Mouse (Mus musculus): Measurements from ENCODE around the gene Prkar1b. TPM values are rescaled to one million over a fixed set of nuclear protein-coding genes. Genes with fewer than 3 reads are reported as not detected.

Prkar1b gene
- polyA plus RNA-seq, 1 experiment from 2014 or later: 25.8 TPM

- Histone ChIP-seq H3K4me2 (ENCODE audit: low read depth, low read length) (no peak overlapping the region), H3K27ac (ENCODE audit: low read length) (no peak overlapping the region), H3K9ac (ENCODE audit: low read length) (no peak overlapping the region), H3K4me3 (replicated peaks; ENCODE audit: low read length) (no peak overlapping the region), H3K9me3 (replicated peaks; ENCODE audit: control insufficient read depth, low read length) (no peaks in the 10 kb centered on the region), H3K27me3 (ENCODE audit: control insufficient read depth, insufficient read depth, low read length) (no peaks in the 10 kb centered on the region), H3K36me3 (ENCODE audit: control insufficient read depth, insufficient read depth, low read length) (peaks cover 8% of the 10 kb centered on the region; the same call in 1 of the 2 replicates), H3K4me1 (ENCODE audit: control insufficient read depth, insufficient read depth, low read length) (peaks cover 36% of the 10 kb centered on the region)
- 69% methylated on average over 7 of the region's 7 CpGs for WGBS
- no peak for ATAC-seq (ENCODE audit: insufficient read depth, low FRiP score)
Observed at GRCm38 (mm10) chr5:138990659-138991380, 159.0 kb downstream of the Prkar1b start.

GRCm38 (mm10) chr5:138989567-138989966, 160.2 kb downstream of the Prkar1b start:
- Histone ChIP-seq H3K27ac (ENCODE audit: low read length) (no peak overlapping the region), H3K27me3 (ENCODE audit: control insufficient read depth, insufficient read depth, low read length) (no peaks in the 10 kb centered on the region), H3K9me3 (replicated peaks; ENCODE audit: control insufficient read depth, low read length) (no peaks in the 10 kb centered on the region), H3K9ac (ENCODE audit: low read length) (no peak overlapping the region), H3K4me2 (ENCODE audit: low read depth, low read length) (no peak overlapping the region), H3K4me1 (ENCODE audit: control insufficient read depth, insufficient read depth, low read length) (peaks cover 36% of the 10 kb centered on the region), H3K4me3 (replicated peaks; ENCODE audit: low read length) (no peak overlapping the region), H3K36me3 (ENCODE audit: control insufficient read depth, insufficient read depth, low read length) (peaks cover 8% of the 10 kb centered on the region; the same call in 1 of the 2 replicates)
- 81% methylated on average over 6 of the region's 6 CpGs for WGBS
- no peak for ATAC-seq (ENCODE audit: insufficient read depth, low FRiP score)

- peaks cover 36% of the 10 kb centered on the region for H3K4me1 ChIP-seq (ENCODE audit: control insufficient read depth, insufficient read depth, low read length)
- no peak overlapping the region for H3K4me2 ChIP-seq (ENCODE audit: low read depth, low read length)
- H3K4me3 ChIP-seq (replicated peaks; ENCODE audit: low read length): no peak overlapping the region
- ATAC-seq (ENCODE audit: insufficient read depth, low FRiP score): peak; percentile 65; the same call in 1 of the 2 replicates
- H3K27me3 ChIP-seq (ENCODE audit: control insufficient read depth, insufficient read depth, low read length): no peaks in the 10 kb centered on the region
- H3K9ac ChIP-seq (ENCODE audit: low read length): peak overlapping the region; percentile 48
- H3K9me3 ChIP-seq (replicated peaks; ENCODE audit: control insufficient read depth, low read length): no peaks in the 10 kb centered on the region
- 32% methylated on average over 9 of the region's 9 CpGs for WGBS
- H3K27ac ChIP-seq (ENCODE audit: low read length): peak overlapping the region; percentile 79
- H3K36me3 ChIP-seq (ENCODE audit: control insufficient read depth, insufficient read depth, low read length): peaks cover 8% of the 10 kb centered on the region; the same call in 1 of the 2 replicates
Observed at GRCm38 (mm10) chr5:138988764-138989163, 161.0 kb downstream of the Prkar1b start.

GRCm38 (mm10) chr5:138987994-138988393, 161.8 kb downstream of the Prkar1b start:
- Histone ChIP-seq H3K9ac (ENCODE audit: low read length) (peak overlapping the region; percentile 48), H3K4me1 (ENCODE audit: control insufficient read depth, insufficient read depth, low read length) (peaks cover 29% of the 10 kb centered on the region), H3K4me2 (ENCODE audit: low read depth, low read length) (no peak overlapping the region), H3K4me3 (replicated peaks; ENCODE audit: low read length) (no peak overlapping the region), H3K27me3 (ENCODE audit: control insufficient read depth, insufficient read depth, low read length) (no peaks in the 10 kb centered on the region), H3K36me3 (ENCODE audit: control insufficient read depth, insufficient read depth, low read length) (peaks cover 8% of the 10 kb centered on the region; the same call in 1 of the 2 replicates), H3K9me3 (replicated peaks; ENCODE audit: control insufficient read depth, low read length) (no peaks in the 10 kb centered on the region), H3K27ac (ENCODE audit: low read length) (peak overlapping the region; percentile 79)
- 67% methylated on average over 10 of the region's 10 CpGs for WGBS
- peak; percentile 35; the same call in 1 of the 2 replicates for ATAC-seq (ENCODE audit: insufficient read depth, low FRiP score)

GRCm38 (mm10) chr5:138981921-138982320, 167.9 kb downstream of the Prkar1b start:
- Histone ChIP-seq H3K4me3 (replicated peaks; ENCODE audit: low read length) (no peak overlapping the region), H3K27me3 (ENCODE audit: control insufficient read depth, insufficient read depth, low read length) (no peaks in the 10 kb centered on the region), H3K4me1 (ENCODE audit: control insufficient read depth, insufficient read depth, low read length) (peaks cover 4% of the 10 kb centered on the region; the same call in 1 of the 2 replicates), H3K9ac (ENCODE audit: low read length) (no peak overlapping the region), H3K4me2 (ENCODE audit: low read depth, low read length) (no peak overlapping the region), H3K36me3 (ENCODE audit: control insufficient read depth, insufficient read depth, low read length) (peaks cover 2% of the 10 kb centered on the region; the same call in 1 of the 2 replicates), H3K27ac (ENCODE audit: low read length) (no peak overlapping the region), H3K9me3 (replicated peaks; ENCODE audit: control insufficient read depth, low read length) (no peaks in the 10 kb centered on the region)
- no peak for ATAC-seq (ENCODE audit: insufficient read depth, low FRiP score)
- 70% methylated on average over 9 of the region's 9 CpGs for WGBS

GRCm38 (mm10) chr5:138980608-138981007, 169.2 kb downstream of the Prkar1b start:
- Histone ChIP-seq H3K4me1 (ENCODE audit: control insufficient read depth, insufficient read depth, low read length) (peaks cover 4% of the 10 kb centered on the region; the same call in 1 of the 2 replicates), H3K9me3 (replicated peaks; ENCODE audit: control insufficient read depth, low read length) (no peaks in the 10 kb centered on the region), H3K36me3 (ENCODE audit: control insufficient read depth, insufficient read depth, low read length) (no peaks in the 10 kb centered on the region), H3K4me3 (replicated peaks; ENCODE audit: low read length) (no peak overlapping the region), H3K4me2 (ENCODE audit: low read depth, low read length) (no peak overlapping the region), H3K27ac (ENCODE audit: low read length) (no peak overlapping the region), H3K27me3 (ENCODE audit: control insufficient read depth, insufficient read depth, low read length) (no peaks in the 10 kb centered on the region), H3K9ac (ENCODE audit: low read length) (no peak overlapping the region)
- peak; percentile 39; the same call in 1 of the 2 replicates for ATAC-seq (ENCODE audit: insufficient read depth, low FRiP score)
- 71% methylated on average over 9 of the region's 9 CpGs for WGBS

GRCm38 (mm10) chr5:138979840-138980239, 170.0 kb downstream of the Prkar1b start:
- Histone ChIP-seq H3K4me1 (ENCODE audit: control insufficient read depth, insufficient read depth, low read length) (peaks cover 4% of the 10 kb centered on the region; the same call in 1 of the 2 replicates), H3K27ac (ENCODE audit: low read length) (no peak overlapping the region), H3K9ac (ENCODE audit: low read length) (0 out of 2 replicates have a peak overlapping the region, but pooled peaks have one; percentile 9), H3K4me2 (ENCODE audit: low read depth, low read length) (no peak overlapping the region), H3K27me3 (ENCODE audit: control insufficient read depth, insufficient read depth, low read length) (no peaks in the 10 kb centered on the region), H3K9me3 (replicated peaks; ENCODE audit: control insufficient read depth, low read length) (no peaks in the 10 kb centered on the region), H3K36me3 (ENCODE audit: control insufficient read depth, insufficient read depth, low read length) (no peaks in the 10 kb centered on the region), H3K4me3 (replicated peaks; ENCODE audit: low read length) (no peak overlapping the region)
- WGBS: 54% methylated on average over 8 of the region's 8 CpGs
- no peak for ATAC-seq (ENCODE audit: insufficient read depth, low FRiP score)

GRCm38 (mm10) chr5:138977759-138978158, 172.0 kb downstream of the Prkar1b start:
- WGBS: 61% methylated on average over 3 of the region's 3 CpGs

GRCm38 (mm10) chr5:138974911-138975485, 174.8 kb downstream of the Prkar1b start:
- Histone ChIP-seq H3K9ac (ENCODE audit: low read length) (no peak overlapping the region), H3K36me3 (ENCODE audit: control insufficient read depth, insufficient read depth, low read length) (no peaks in the 10 kb centered on the region), H3K27me3 (ENCODE audit: control insufficient read depth, insufficient read depth, low read length) (no peaks in the 10 kb centered on the region), H3K4me1 (ENCODE audit: control insufficient read depth, insufficient read depth, low read length) (peaks cover 9% of the 10 kb centered on the region), H3K4me3 (replicated peaks; ENCODE audit: low read length) (no peak overlapping the region), H3K27ac (ENCODE audit: low read length) (no peak overlapping the region), H3K4me2 (ENCODE audit: low read depth, low read length) (no peak overlapping the region), H3K9me3 (replicated peaks; ENCODE audit: control insufficient read depth, low read length) (no peaks in the 10 kb centered on the region)
- ATAC-seq (ENCODE audit: insufficient read depth, low FRiP score): no peak
- 90% methylated on average over 8 of the region's 8 CpGs for WGBS

More at GRCm38 (mm10) chr5:138977759-138978158, 172.0 kb downstream of the Prkar1b start:
- no peak overlapping the region for H3K27ac ChIP-seq (ENCODE audit: low read length)
- no peak for ATAC-seq (ENCODE audit: insufficient read depth, low FRiP score)
- peaks cover 4% of the 10 kb centered on the region; the same call in 1 of the 2 replicates for H3K4me1 ChIP-seq (ENCODE audit: control insufficient read depth, insufficient read depth, low read length)
- H3K36me3 ChIP-seq (ENCODE audit: control insufficient read depth, insufficient read depth, low read length): no peaks in the 10 kb centered on the region
- H3K4me2 ChIP-seq (ENCODE audit: low read depth, low read length): no peak overlapping the region
- H3K4me3 ChIP-seq (replicated peaks; ENCODE audit: low read length): no peak overlapping the region
- no peaks in the 10 kb centered on the region for H3K9me3 ChIP-seq (replicated peaks; ENCODE audit: control insufficient read depth, low read length)
- H3K27me3 ChIP-seq (ENCODE audit: control insufficient read depth, insufficient read depth, low read length): no peaks in the 10 kb centered on the region
- H3K9ac ChIP-seq (ENCODE audit: low read length): no peak overlapping the region
